Mouse (Mus musculus) embryonic fibroblast, embryonic 13.5 days (primary cell): Measurements from ENCODE around the gene Aph1c.

Experiments used
- CTCF ChIP-seq: IDR thresholded peaks from 2 replicates; pipeline ENCODE4 v1.5.1; 2011; ENCODE audit warnings: mild to moderate bottlenecking, control low read depth, low read length, moderate library complexity, borderline replicate concordance; ENCODE audit not compliant: insufficient read depth
- POLR2A ChIP-seq: IDR thresholded peaks from 2 replicates; pipeline ENCODE4 v1.6.1; 2011; ENCODE audit warnings: low read depth, mild to moderate bottlenecking, control low read depth, low read length, moderate library complexity

DNA sequence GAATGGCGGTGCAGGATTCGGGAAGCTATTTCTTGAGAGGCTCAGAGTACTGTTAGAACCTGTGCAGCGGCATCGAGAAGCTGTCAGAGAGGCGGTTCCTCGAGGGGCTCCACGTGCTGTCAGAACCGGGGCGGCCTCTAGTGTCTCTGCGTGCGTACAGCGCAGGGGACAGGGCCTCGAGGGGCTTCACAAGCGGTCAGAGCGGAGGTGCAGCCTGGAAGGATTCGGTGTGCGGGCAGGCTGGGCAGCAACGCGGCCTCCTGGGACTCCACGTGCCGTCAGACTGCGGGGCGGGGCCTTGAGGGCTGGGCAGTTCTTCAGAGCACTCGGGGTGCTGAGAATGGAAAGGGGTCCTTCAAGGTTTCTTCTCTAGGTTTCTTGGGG, 563 bp upstream of the Aph1c start:
- no peak for TF ChIP-seq POLR2A
- no peak for TF ChIP-seq CTCF
